Mouse (Mus musculus) layer of hippocampus, postnatal 25 days (tissue): ENCODE results near the gene Slbp. TPM values are rescaled to one million over a fixed set of nuclear protein-coding genes. Genes with fewer than 3 reads are reported as not detected.

Source experiments
- total RNA-seq, 2 experiments: library from RNA; stranded (reverse); gene quantifications; 2 replicates each; pipeline ENCODE4 v1.2.3; 2021

The Slbp gene
- total RNA-seq, 2 experiments from 2014 or later = 22.4 to 22.5 TPM

Other genes starting within 250 kb of the Slbp start
- gene Nkx1-1, start 218.6 kb downstream of the Slbp start, total RNA-seq = not detected
- gene Fam53a, start 22.9 kb downstream of the Slbp start, total RNA-seq = 10 to 100 TPM; 25.5 to 25.7 TPM
- 1 to 10 TPM in 1 of 2 experiments, under 1 TPM in 1; 0.59 to 1.4 TPM for gene Gm9903, start 22.6 kb downstream of the Slbp start, total RNA-seq
- 1 to 10 TPM; 5.2 to 8.3 TPM for gene Tacc3, start 5.6 kb upstream of the Slbp start, total RNA-seq
- gene Tmem129, start 5.8 kb upstream of the Slbp start, total RNA-seq = 10 to 100 TPM; 23.7 to 25.1 TPM
- gene Fgfr3, start 69.1 kb upstream of the Slbp start, total RNA-seq = 100 to 1,000 TPM; 107 to 123 TPM
- 100 to 1,000 TPM in 1 of 2 experiments, 10 to 100 TPM in 1; 98.8 to 103 TPM for gene Letm1, start 130.2 kb upstream of the Slbp start, total RNA-seq
- 100 to 1,000 TPM; 122 to 126 TPM for gene Nsd2, start 168.2 kb upstream of the Slbp start, total RNA-seq